Mouse (Mus musculus): ENCODE data around the gene Tmprss9.
"Not testable (repeated sequence)": the region's sequence is repeated elsewhere in the genome, so short reads cannot be mapped to it uniquely, and the experiment has no call there.

The Tmprss9 gene

DNA sequence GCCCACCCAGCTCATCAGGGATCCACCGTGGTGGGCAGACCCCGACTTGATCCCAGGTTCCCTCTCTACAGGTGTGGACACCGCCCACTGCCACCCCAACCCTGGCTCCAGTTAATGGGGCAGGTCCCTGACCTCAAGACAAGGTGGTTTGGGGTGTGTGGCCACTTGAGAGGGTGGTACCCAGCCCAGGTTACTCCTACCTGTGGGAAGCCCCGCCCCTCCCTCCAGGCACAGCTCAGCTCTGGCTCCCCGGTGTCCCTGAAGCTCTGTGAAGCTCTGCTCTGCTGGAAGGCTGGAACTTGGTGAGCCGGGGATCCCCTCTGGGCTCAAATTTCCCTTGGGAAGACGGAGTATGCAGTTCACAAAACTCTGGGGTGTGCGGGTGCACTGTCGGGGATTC is at the start of gene Tmprss9:
TSS of gene Tmprss9 (plus strand) at position 268 of the 400 bp plus-strand sequence.
- DNase-seq (ENCODE audit: low read depth, low spot score) = no peak

GRCm38 (mm10) chr10:80821991-80822390 is 49.7 kb upstream of the Tmprss9 start:
- no peak for DNase-seq (ENCODE audit: low read depth, low spot score)

DNA sequence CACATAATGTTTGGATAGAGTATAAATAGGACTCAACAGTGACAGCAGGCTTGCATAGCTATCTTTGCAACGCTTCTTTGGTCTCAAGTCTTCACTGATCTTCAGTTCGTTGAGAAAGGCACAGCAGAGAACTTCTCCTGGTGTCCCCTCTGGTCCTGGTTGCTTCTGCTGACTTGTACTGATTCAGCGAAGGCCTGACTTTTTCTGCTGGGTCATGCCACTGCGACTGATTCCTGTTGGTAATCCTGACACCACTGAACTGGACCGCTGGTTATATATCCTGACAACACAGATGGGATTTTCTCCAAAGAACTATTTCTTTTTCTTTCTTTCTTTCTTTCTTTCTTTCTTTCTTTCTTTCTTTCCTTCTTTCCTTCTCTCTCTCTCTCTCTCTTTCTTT is 49.1 kb upstream of the Tmprss9 start:
- no peak for DNase-seq (ENCODE audit: low read depth, low spot score)

- DNase-seq (ENCODE audit: low read depth, low spot score) = no peak
Observed at GRCm38 (mm10) chr10:80823316-80823715, 48.3 kb upstream of the Tmprss9 start.

- DNase-seq (ENCODE audit: low read depth, low spot score) = no peak
Observed at GRCm38 (mm10) chr10:80823847-80824643, 47.6 kb upstream of the Tmprss9 start.

GRCm38 (mm10) chr10:80824827-80825226 is 46.8 kb upstream of the Tmprss9 start:
- no peak for DNase-seq (ENCODE audit: low read depth, low spot score)

DNA sequence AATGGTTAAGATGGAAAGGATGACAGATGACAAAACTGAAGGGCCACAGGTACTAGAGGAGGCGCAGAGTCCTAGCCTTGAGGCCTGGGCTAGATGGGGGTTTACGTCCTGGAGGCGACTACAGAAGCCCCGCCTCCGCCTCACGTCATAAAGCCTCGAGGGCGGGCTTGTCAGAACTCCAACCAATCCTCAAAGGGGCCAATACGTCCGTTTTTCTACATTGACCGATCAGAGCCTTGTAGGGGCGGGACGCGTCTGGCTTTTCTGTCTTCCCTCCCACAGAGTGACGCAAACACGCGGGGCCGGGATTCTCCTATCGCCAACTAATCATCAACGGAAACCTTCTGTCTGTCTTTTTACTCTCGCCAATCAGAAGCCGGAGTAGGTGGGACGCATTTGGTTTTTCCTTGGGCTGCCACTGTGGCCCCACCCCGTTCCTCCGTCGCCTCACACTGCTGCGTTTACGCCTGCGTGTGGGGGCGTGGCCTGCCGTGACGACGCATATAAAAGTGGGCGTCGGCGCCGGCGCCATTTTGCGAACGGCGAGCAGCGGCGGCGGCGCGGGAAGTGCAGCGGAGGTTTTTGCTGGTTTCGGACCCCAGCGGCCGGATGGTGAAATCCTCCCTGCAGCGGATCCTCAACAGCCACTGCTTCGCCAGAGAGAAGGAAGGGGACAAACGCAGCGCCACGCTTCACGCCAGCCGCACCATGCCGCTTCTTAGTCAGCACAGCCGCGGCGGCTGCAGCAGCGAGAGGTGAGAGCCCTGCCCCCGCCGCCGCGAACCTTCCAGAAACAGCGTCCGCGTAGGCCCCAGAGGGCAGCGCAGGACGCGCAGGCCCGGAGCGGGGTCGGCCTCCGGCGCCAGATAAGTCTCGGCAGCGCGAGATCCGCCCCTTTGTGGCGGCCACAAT is 45.2 kb upstream of the Tmprss9 start, which contains the start of gene Oaz1:
TSS of gene Oaz1 (plus strand) at position 506 of the 912 bp plus-strand sequence.
- peak; percentile 100 for DNase-seq (ENCODE audit: low read depth, low spot score)

GRCm38 (mm10) chr10:80827063-80827869 is 44.4 kb upstream of the Tmprss9 start:
- no peak for DNase-seq (ENCODE audit: low read depth, low spot score)

DNA sequence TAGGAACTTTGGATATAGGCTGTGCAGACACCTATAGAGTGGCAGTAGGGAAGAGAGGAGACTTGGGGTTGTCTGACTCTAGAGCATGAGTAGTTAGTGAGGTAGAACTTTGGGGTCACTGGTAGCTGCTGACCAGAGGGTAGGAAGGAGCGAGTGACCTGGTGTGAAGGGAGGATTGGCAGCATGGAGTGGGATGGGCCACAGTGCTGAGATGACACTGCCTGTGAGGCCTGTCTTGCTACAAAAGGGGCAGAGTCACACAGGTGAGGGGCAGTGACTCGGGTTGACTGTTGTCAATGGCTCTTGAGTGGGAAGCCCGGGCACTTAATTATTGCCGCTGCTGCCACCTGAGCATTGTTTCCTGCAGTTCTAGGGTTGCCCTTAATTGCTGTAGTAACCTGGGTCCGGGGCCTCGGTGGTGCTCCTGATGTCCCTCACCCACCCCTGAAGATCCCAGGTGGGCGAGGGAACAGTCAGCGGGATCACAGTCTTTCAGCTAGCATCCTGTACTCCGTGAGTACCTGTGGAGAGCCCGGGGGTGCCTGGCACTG is 43.7 kb upstream of the Tmprss9 start:
- no peak for DNase-seq (ENCODE audit: low read depth, low spot score)

DNA sequence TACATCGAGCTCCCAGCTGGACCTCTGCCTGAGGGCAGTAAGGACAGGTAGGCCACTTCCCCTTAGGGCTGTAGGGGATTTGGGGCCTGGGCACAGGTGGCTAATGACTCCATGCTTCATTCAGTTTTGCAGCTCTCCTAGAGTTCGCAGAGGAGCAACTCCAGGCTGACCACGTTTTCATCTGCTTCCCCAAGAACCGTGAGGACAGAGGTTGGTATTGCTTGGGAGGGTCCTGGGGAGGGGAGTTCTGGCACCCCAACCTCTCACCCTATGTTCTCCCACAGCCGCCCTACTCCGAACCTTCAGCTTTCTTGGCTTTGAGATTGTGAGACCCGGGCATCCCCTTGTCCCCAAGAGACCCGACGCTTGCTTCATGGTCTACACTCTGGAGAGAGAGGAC is 43.1 kb upstream of the Tmprss9 start:
- not testable (repeated sequence) for DNase-seq (ENCODE audit: low read depth, low spot score)

- DNase-seq (ENCODE audit: low read depth, low spot score) = no peak
Observed at GRCm38 (mm10) chr10:80829359-80830278, 42.0 kb upstream of the Tmprss9 start.

DNA sequence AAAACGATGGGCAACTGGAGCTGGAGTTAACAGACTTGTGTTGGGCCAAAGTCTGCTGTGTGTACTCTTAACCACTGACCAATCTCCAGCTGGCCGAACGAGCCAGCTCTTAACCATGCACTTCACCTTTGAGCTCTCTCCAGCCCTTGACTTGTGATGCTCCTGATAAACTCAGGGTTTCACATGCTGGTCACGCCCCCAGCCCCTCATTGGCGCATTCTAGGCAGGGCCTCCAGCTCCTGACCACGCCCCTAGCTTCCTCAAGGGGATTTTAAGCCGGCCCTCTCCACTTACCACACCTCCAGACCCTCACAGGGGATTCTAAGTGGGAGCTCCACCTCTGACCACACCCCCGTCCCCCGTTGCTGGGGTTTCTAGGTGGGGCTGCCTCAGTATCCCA is 40.5 kb upstream of the Tmprss9 start:
- no peak for DNase-seq (ENCODE audit: low read depth, low spot score)

DNA sequence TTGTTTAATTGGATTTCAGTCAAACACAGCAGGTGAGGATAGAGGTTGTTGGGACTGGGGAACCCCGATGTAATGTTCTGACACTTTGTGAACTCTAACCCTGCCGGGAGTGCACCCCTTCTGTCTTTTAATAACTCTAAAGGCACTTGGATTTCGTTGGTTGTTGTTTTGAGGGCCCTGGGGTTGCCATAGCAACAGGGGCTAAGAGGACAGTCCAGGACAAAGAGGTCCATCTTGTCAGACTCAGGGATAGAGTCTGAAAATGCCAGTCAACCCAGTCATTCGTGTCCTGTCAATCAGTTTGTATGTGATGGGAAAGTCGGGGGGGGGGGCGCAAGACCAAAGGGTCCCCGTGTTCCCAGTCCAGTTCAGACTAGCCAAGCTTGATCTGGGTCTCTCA is 38.8 kb upstream of the Tmprss9 start:
- no peak for DNase-seq (ENCODE audit: low read depth, low spot score)

DNA sequence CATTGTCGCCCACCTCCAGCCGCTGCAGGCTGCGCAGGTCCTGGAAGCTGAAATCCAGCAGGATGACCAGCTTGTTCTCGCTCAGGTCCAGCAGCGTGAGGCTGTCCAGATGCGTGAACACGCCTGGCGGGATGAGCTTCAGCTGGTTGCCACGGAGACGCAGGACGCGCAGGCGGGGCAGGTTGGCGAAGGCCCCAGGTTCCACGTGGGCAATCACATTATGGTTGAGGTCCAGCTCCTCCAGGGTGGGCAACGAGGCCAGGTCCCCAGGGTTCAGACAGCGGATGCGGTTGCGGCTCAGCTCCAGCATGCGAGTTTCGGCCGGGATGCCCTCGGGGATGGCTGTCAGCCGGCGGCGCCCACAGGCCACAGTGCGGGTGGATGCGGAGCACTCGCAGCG is 36.0 kb upstream of the Tmprss9 start:
- no peak for DNase-seq (ENCODE audit: low read depth, low spot score)

- no peak for DNase-seq (ENCODE audit: low read depth, low spot score)
Observed at GRCm38 (mm10) chr10:80836949-80837379, 34.7 kb upstream of the Tmprss9 start.

GRCm38 (mm10) chr10:80837827-80838226 is 33.8 kb upstream of the Tmprss9 start:
- DNase-seq (ENCODE audit: low read depth, low spot score) = no peak

GRCm38 (mm10) chr10:80838346-80838912 is 33.2 kb upstream of the Tmprss9 start:
- no peak for DNase-seq (ENCODE audit: low read depth, low spot score)

GRCm38 (mm10) chr10:80839848-80840247 is 31.8 kb upstream of the Tmprss9 start:
- DNase-seq (ENCODE audit: low read depth, low spot score) = no peak

GRCm38 (mm10) chr10:80841685-80842084 is 30.0 kb upstream of the Tmprss9 start:
- DNase-seq (ENCODE audit: low read depth, low spot score) = no peak

DNA sequence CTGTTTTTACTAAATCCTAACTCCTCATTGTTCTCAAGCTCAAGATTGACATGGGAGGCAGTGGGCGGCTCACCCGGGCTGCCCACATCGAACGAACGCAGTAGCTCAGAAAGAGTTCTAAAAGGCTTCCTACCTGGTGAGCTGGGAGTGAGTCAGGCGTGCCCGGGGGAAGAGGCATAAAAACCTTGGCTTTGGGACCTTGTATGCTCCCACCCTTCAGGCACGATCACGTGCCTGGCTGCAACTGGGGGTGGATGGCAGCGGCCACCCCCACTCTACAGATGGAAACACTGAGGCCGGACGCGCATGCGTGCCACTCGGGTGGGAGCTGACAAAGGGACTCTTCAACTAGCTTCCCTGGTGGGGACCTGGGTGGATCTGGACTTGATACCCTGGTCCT is 29.3 kb upstream of the Tmprss9 start:
- no peak for DNase-seq (ENCODE audit: low read depth, low spot score)

All from telencephalon, adult 2 months (tissue).